Mouse (Mus musculus) monocyte, adult 5-6 weeks (primary cell): ENCODE results near the gene Cmtm6. TPM values are rescaled to one million over a fixed set of nuclear protein-coding genes. Genes with fewer than 3 reads are reported as not detected.

Source experiments
- ATAC-seq: fragments of 153-309, 156-312 bp; replicated peaks from 2 replicates; pipeline ENCODE4 v1.8.0; 2017; ENCODE audit warnings: mild to moderate bottlenecking; ENCODE audit not compliant: low TSS enrichment, insufficient number of reproducible peaks, severe bottlenecking, poor library complexity, low FRiP score
- total RNA-seq: library from RNA; stranded (forward); fragments of 200-1000, 200-491, 200-594 nt; gene quantifications from 3 replicates; pipeline ENCODE4 v1.2.3, GENCODE M21; 2017

Cmtm6 gene
- total RNA-seq, 1 experiment from 2014 or later = 163 TPM

- no peak for ATAC-seq
Observed at GRCm38 (mm10) chr9:114761848-114762247, 30.9 kb downstream of the Cmtm6 start.

GRCm38 (mm10) chr9:114763341-114763740 lies 32.4 kb downstream of the Cmtm6 start:
- ATAC-seq = peak; percentile 20; the same call in 1 of the 2 replicates

GRCm38 (mm10) chr9:114767030-114767429 lies 36.1 kb downstream of the Cmtm6 start:
- ATAC-seq = no peak

GRCm38 (mm10) chr9:114767507-114767906 lies 36.6 kb downstream of the Cmtm6 start:
- no peak for ATAC-seq

GRCm38 (mm10) chr9:114768066-114768465 lies 37.1 kb downstream of the Cmtm6 start:
- no peak for ATAC-seq

- peak; percentile 89 for ATAC-seq
Observed at GRCm38 (mm10) chr9:114770224-114770623, 39.3 kb downstream of the Cmtm6 start.

- no peak for ATAC-seq
Observed at GRCm38 (mm10) chr9:114771565-114771964, 40.6 kb downstream of the Cmtm6 start.

GRCm38 (mm10) chr9:114774629-114775028 lies 43.7 kb downstream of the Cmtm6 start:
- no peak for ATAC-seq

GRCm38 (mm10) chr9:114775272-114775671 lies 44.4 kb downstream of the Cmtm6 start:
- no peak for ATAC-seq

- no peak for ATAC-seq
Observed at GRCm38 (mm10) chr9:114776361-114776760, 45.4 kb downstream of the Cmtm6 start.

GRCm38 (mm10) chr9:114777178-114778046 lies 46.5 kb downstream of the Cmtm6 start:
- no peak for ATAC-seq

- ATAC-seq = 0 out of 2 replicates have a peak, but pooled peaks have one; percentile 20
Observed at GRCm38 (mm10) chr9:114778047-114778390, 47.1 kb downstream of the Cmtm6 start.

- ATAC-seq = no peak
Observed at GRCm38 (mm10) chr9:114778877-114779276, 48.0 kb downstream of the Cmtm6 start.

GRCm38 (mm10) chr9:114779984-114780745 lies 49.2 kb downstream of the Cmtm6 start:
- ATAC-seq = no peak

- ATAC-seq = peak; percentile 68
Observed at GRCm38 (mm10) chr9:114780746-114781525, 50.0 kb downstream of the Cmtm6 start.

- peak; percentile 47 for ATAC-seq
Observed at GRCm38 (mm10) chr9:114781526-114782212, 50.8 kb downstream of the Cmtm6 start, which contains the start of gene Cmtm7. TSS of gene Cmtm7 (minus strand) at chr9:114781856.

GRCm38 (mm10) chr9:114785432-114786125 lies 54.7 kb downstream of the Cmtm6 start:
- no peak for ATAC-seq

- ATAC-seq = peak; percentile 54
Observed at GRCm38 (mm10) chr9:114787134-114787533, 56.2 kb downstream of the Cmtm6 start.
